Mouse (Mus musculus) heart, adult 11 months (tissue): ENCODE results near the gene Gfod2.

Experiments
- DNase-seq: peaks from one replicate; pipeline ENCODE4 v3.0.0; 2022

Gene Gfod2

DNA sequence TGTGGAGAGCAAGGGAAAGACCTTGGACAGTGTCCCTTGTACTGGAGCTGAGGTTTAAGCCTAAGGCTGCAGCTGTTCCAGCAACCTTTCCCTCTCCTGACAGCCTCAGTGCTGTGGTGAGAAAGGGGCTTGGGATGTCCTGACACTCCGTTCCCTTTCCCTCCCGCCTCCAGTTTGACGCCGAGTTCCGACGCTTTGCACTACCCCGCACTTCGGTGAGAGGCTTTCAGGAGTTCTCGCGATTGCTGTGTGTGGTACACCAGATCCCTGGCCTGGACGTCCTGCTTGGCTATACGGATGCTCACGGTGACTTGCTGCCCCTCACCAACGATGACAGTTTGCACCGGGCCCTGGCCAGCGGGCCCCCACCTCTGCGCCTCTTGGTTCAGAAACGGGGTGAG is 56.5 kb downstream of the Gfod2 start:
- peak; percentile 95 for DNase-seq

DNA sequence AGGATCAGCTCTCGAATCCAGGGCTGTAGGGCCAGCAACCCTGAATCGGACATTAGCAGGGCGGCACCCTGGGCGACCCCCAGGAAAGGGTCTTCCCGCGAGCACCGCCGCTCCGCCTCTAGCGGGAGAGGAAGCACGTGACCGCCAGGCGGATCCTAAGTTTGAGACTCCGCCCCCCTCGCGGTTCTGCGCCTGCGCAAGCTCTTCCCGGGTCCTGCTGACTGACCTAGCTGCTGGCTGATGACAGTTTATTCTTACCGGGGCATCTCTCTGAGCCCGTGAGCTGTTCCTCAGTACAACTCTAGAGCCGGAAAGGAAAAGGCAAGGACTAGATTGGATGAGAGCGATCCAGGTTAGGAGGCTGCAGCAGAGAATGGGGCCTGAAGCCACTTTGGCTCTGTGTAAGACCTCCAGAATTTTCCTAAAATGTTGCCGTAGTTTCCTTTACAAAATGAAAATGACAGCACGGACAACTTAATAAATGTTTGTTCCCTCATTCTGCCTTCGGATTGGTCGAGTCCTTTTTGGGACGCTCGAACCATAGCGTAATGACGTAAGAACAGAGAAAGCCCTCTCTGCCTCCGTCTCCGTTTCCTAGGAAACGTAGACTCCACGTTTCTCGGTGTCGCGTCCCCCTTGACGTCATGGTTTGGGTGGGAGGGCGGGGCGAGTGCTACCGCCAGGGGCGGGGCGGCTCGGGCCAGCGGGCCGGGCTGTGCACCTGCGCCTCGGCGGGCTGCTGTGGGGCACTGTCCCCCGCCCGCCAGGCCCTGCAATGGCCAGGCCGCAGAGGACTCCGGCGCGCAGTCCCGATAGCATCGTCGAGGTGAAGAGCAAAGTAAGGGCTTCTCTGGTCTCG is 57.3 kb downstream of the Gfod2 start, which contains the start of the genes Acd and Pard6a:
Gene Acd, minus strand, starts transcription at position 137 of the 859 bp plus-strand sequence.
Gene Pard6a, plus strand, starts transcription at position 183 of the 859 bp plus-strand sequence.
- peak; percentile 100 for DNase-seq

DNA sequence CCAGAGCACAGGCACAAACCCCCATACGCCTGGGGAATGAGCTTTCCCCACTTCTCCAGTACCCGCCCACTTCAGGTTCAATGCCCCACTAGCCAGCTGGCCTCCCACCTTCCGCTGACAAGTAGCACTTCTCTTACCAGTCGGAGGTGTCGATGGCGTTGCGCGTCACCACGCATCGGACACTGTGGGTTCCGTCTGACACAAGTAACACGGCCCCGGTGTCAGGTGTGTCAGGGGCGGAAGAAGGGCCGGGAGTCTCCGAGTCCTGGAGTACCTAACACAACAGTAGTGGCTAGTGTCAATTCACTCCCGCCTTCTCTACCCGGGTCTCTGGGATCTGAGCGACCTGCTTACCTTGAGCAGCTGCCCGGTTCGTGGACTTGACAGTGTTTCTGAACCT is 57.9 kb downstream of the Gfod2 start:
- no peak for DNase-seq

DNA sequence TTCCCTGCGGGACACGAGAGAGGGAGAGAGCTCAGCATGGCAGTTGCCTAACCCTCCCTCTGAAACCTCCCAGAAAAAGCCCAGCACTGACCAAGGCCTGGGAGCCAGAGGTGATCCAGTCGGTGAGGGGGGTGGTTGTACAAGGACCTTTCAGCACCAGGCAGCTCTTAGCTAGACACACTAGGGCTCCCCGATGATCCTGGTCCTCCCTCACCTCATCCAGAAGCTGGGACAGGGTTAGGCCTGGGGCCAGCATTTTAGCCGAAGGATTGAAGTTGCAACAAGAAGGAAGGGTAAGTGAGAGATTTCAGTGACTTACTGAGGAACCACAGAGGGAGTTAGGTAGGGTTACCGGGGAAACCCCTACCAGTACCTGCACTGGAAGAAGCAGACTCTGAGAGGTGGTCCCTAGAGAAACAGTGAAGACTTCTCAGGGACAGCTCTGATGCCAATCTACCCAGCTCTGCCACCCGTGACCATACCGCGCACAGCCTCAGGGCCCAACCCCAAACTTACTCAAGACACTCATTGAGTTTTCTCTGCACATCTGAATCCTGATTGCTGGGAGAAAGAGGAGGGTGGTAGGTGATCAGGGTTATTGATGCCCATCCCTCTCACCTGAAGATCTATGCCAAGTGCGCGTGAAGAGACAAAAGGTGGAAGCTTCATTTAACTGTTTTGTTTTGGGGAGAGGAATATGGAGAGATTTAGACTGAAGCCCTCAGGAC is 58.8 kb downstream of the Gfod2 start:
- DNase-seq = peak; percentile 88

DNA sequence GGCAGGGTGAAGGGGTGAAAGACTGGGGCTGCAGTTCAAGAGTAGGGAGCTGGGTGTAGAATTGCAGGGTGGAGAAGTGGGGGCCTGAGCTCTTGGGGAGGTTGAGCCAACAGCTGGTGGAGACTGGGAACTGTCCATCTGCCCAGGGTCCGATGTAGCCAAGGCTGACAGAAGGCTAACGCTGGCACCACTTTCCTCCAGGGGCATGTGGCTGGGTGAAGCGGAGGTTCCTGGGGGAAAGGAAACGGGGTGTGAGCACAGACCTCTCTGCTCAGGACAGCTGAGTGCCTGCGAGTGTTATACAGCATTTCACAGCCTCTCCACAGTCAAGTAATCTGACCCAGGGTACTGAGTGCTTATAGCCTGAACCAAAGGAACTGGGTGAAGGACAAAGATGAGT is 59.7 kb downstream of the Gfod2 start:
- DNase-seq = peak; percentile 81

DNA sequence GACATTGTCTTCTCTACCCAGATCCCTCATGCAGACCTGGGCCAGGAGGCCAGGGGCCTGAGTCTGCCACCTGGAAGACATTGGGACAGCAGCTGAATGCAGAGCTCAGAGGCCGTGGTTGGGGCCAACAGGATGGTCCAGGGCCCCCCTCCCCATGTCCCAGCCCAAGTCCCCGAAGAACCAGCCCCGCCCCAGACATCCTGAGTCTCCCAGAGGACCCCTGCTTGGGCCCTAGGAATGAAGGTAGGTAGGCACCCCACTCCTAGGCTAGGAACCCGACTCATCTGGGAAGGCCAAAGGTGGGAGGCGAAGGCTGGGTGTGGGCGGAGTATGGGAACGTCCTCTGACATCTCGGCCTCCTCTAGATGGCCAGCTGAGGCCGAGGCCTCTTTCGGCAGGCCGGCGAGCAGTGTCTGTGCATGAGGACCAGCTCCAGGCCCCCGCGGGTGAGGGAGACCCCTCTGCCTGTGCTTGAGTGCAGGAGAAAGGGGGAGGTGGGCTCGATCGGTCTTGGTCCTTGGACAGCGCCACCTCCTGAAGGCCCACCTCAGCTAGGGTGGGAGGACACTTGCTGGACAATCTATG is 61.2 kb downstream of the Gfod2 start:
- peak; percentile 90 for DNase-seq

DNA sequence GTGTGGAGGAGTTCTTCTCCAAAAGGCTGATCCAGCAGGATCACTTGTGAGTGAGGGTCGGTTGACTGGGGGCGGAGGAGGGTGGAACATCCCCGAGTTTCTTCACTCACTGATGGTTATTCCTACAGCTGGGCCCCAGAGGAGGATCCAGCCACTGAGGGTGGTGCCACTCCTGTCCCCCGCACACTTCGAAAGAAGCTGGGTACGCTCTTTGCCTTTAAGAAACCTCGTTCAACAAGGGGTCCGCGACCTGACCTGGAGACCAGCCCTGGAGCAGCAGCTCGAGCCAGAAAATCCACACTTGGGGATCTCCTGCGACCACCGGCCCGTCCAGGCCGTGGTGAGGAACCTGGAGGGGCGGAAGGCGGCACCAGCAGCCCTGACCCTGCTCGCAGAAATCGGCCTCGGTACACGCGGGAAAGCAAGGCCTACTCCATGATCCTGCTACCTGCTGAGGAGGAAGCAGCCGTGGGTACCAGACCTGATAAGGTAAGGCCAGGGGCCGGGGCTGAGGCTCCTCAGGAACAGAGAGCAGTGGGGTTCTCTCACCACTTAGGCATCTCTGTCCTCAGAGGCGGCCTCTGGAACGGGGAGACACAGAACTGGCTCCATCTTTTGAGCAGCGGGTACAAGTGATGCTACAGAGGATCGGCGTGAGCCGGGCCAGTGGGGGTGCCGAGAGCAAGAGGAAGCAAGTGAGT is 63.2 kb downstream of the Gfod2 start:
- DNase-seq = peak; percentile 90

DNA sequence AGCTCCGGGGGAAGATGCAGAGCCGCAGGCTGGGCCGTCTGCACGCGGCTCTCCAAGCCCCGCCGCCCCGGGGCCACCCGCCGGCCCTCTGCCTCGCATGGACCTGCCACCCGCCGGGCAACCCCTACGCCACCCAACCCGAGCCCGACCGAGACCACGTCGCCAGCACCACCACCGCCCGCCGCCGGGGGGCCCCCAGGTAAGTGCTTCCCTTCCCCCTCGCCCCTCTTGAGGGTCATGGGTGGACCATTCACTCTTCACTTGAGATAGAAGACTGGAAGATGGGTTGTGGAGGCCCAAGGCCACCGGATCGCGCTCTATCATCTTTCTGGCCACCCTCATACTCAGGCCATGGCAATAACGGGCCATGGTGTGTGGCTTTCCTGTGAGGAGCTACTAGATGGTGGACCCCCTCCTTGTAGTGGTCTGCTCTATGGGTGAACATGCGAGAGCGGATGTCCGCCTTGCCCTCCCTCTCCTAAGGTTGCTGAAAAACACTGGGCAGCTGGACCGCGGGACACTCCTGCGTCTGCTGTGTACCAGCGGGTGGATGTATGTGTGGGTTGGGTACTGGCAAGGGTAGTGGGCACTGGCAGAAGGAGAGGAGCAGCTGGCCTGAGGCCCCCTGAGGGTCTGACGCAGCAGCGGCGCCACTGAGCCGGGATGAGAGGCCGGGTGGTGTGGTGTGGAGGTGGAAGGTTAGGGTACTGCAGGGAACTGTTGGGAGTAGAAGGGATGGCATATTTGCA is 64.2 kb downstream of the Gfod2 start:
- DNase-seq = peak; percentile 90

DNA sequence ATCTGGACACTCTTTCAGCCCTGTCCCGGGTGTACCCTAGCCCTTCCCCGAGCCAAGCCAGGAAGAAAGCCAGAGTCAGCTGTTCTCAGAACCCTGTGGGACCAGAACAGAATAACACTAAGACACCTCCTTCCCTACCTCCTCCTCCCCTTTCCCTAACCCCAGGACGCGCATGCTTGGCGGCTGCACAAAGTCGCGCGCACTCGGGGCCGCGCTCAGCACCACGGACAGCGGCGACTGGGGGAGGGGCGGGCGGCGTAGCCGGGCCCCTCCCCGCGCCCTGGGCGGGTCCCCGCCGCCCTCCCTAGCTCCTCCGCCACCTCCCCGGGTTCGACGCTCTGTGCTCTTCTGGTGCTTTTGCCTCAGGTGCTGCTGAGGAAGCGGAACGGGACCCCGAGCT is 64.8 kb downstream of the Gfod2 start:
- peak; percentile 95 for DNase-seq

DNA sequence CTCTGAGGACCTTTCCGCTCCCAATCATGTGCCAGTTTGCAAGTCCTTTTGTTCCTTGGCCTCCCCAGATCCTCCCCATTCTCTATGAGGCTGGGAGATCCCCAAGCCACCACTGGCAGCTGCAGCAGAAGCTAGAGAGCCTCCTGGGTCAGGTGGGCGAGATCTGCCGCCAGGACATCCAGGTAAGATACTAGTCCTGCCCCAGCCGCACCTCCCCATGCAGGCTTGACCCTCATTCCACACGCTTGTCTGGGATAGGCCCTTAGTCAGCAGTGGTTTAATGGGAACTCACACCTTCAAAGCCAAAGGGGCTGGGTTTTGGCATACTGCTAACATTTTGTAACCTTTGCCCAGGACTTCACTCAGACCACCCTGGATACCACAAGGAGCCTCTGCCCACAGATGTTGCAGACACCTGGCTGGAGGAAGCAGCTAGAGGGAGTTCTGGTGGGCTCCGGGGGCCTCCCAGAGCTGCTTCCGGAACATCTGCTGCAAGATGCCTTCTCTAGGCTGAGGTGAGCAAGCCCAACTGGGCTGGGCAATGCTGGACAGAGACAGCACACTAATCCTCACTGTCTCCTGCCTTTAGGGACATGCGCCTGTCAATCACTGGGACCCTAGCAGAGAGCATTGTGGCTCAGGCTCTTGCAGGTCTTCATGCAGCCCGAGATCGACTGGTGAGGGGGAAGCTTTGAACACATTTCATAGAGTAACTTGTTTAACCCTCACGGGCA is 65.8 kb downstream of the Gfod2 start:
- peak; percentile 86 for DNase-seq

DNA sequence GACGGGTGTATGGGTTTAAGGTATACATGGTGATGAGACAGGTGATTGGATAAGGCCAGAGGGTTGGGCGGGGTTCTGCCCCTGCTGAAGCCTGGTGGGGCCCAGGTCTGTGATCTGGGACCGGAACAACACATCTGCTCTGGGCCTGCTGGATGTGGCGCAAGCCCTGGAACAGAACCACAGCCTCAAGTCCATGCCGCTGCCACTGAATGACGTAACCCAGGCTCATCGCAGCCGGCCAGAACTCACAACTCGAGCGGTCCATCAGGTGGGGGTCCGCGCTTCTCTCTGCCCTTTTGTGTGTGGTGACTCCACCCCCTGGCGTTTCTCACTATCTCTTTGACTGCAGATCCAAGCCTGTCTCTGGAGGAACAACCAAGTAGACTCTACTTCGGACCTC is 67.5 kb downstream of the Gfod2 start:
- peak; percentile 88 for DNase-seq

DNA sequence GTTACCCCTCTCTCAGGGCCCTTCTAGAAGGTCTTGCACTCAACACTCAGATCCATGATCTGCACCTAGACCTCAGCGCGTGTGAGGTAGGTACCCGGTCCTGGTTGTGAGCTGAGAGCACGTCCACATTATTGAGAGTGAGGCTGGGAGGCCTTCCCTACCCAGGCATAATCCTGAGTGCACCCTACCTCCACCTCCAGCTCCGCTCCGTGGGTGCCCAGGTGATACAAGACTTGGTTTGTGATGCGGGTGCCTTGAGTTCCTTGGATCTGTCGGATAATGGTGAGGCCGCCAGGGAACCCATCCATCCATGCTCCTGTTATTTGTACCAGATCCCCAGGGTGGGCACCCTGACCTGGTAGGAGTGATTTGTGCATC is 68.5 kb downstream of the Gfod2 start:
- DNase-seq = peak; percentile 85

DNA sequence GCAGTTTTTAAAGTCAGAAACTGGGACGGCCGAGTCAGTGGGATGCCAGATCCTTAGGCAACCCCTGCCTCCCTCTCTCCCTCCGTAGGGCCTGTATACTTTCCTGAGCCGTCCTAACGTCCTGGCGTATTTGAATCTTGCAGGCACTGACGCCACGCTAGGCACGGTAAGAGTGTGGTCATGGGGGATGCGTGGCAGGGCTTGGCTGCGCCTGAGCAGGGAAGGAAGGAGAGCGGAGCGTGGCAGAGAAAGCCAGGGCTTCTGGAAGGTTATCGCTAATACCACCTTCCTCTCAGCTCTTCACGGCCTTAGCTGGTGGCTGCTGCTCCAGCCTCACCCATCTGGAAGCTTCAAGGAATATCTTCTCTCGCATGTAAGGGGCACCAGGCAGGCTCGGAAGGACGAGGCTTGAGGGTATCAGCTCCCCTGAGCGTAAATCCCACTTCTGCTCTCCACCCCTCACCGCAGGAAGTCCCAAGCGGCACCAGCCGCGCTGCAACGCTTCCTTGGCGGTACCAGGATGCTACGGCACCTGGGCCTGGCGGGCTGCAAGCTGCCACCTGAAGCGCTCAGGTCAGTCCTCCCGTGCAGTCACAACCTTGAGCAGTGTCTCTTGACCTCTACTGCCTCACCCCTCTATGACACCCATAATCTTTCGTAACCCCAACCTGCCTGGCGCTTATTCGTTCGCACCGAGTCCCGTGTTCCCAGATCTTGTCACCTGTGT is 69.0 kb downstream of the Gfod2 start:
- DNase-seq = peak; percentile 89

DNA sequence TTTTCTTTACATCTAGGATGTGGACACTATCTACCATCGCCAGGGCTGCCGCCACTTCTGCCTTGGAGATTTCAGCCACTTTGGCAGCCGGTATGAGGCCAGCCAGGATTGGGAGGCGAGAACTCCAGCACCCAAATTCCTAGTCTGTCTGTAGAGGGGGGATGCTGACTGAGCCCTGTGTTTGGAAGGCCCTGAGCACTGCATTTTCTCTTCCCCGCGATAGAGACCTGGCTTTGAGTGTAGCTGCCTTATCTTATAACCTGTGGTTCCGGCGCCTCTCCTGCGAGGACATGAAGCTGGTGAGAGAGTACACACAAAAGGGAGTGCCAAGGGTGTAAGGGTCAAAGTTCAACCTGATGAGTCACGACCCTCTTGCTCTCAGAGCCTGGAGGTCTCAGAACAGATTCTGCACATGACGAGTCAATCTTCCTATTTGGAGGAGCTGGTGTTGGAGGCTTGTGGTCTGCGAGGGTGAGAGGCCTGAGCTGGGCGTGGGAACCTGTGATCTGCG is 70.2 kb downstream of the Gfod2 start:
- DNase-seq = peak; percentile 83

DNA sequence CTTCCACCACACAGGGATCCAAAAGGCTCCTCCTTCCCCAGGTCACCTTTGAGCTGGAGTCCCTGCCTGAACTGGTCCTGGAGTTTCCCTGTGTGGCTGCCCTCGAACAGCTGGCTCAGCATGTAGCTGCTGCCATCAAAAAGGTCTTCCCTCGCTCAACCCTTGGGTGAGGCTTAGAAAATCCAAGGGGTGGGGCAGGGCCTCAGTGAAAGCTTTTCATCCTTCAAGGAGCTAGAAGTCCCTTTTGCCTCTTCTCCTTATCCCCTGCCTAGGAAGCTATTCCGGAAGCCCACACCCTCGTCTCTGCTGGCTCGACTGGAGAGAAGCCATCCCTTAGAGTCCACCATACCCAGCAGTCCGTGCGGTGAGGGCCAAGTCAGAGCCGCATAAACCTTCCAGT is 71.0 kb downstream of the Gfod2 start:
- no peak for DNase-seq

DNA sequence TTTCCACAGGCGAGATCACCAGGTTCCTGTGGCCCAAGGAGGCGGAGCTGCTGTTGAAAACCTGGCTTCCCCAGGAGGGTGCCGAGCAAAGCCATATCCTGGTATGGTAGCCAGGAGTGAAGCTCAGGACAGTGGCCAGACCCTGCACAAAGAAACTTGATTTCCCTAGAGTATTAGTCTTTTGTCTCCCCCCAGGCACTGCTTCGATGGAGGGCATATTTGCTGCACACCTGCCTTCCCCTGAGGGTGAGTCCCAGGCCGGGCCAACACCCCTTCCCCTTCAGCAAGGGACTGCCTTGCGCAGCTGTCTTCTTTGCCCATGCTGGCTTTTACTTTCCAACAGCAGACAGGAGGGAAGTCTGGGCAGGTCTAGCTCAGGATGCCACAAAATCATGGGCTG is 71.9 kb downstream of the Gfod2 start:
- DNase-seq = peak; percentile 89

DNA sequence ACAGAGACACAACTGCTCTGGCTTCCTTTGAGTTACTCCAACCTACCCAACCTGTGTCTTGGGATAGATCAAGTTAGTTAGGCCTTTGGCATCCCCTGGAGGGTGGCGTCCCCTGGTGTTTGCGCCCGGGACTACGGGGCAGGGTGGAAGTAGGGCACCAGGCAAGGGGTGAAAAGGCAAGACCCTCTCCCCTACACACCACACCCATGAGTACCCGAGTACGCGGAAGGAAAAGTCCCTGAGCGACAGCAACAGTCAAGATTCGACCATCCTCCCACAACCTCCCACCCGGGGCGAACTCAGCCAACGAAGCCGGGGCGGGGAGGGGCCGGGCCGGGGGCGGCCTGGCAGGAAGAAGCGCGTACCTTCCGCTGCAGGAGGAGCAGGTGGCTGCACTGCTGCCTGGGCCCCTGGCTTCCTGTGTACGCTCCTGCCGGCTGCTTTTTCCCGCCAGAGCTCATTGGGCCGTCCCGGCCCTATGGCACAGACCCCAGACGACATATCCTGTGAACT is 72.6 kb downstream of the Gfod2 start, which contains the start of gene Carmil2:
Gene Carmil2, plus strand, starts transcription at position 479 of the 513 bp plus-strand sequence.
- DNase-seq = peak; percentile 96

DNA sequence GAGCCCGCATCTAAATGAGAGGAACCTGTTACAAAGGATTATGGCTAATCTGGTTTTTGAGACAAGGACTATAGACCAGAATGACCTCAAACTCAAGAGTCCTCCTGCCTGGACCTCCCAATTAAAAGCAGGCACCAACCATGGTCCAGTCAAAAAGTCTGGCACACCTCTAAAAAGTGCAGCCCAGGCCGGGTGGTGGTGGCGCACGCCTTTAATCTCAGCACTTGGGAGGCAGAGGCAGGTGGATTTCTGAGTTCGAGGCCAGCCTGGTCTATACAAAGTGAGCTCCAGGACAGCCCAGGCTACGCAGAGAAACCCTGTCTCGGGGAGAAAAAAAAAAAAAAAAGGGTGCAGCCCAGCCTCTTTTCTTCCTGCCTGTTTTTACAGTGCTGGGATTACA is 73.1 kb downstream of the Gfod2 start:
- DNase-seq = no peak

DNA sequence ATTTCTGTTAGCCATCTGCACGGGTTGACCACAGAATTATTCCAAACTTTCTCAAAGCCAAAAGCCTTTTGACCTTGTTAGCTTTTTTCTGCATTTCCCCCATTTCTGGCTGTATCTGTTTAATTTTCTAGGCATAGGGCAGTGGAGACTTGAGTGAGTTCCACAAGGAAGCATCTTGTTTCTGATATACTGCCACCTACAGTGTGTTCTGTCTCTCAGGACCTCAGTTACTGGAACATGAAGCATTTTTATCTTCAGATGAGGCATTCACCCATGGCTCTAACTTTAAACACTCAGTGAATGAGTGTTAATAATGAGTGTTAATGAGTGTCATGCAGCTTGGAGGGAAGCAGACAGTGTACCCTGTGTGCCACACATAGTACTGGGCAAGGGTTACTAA is 80.6 kb downstream of the Gfod2 start:
- DNase-seq = peak; percentile 55
